Mouse (Mus musculus) bone marrow macrophage, adult 2 months (primary cell): ENCODE data around the gene Tbc1d17. TPM values are rescaled to one million over a fixed set of nuclear protein-coding genes. Genes with fewer than 3 reads are reported as not detected.

Experiments
- H3K27ac ChIP-seq: 2 replicates; pipeline ENCODE4 v1.5.1; 2012; ENCODE audit warnings: low read depth, low read length; ENCODE audit not compliant: insufficient read depth
- H3K4me1 ChIP-seq: 2 replicates; pipeline ENCODE4 v1.6.1; 2012; ENCODE audit warnings: low read length; ENCODE audit not compliant: control insufficient read depth, insufficient read depth
- H3K4me3 ChIP-seq: 2 replicates; pipeline ENCODE4 v1.5.1; 2012; ENCODE audit warnings: mild to moderate bottlenecking, low read length, moderate library complexity; ENCODE audit not compliant: insufficient read depth
- CTCF ChIP-seq: IDR thresholded peaks from 2 replicates; pipeline ENCODE4 v1.5.1; 2012; ENCODE audit warnings: low read depth, mild to moderate bottlenecking, low read length, moderate library complexity
- POLR2A ChIP-seq: IDR thresholded peaks from 2 replicates; pipeline ENCODE4 v1.6.1; 2012; ENCODE audit warnings: mild to moderate bottlenecking, low read depth, low read length, borderline replicate concordance
- polyA plus RNA-seq: library from polyadenylated mRNA; stranded (reverse); fragments of >200 nt; gene quantifications from 2 replicates; pipeline ENCODE4 v1.2.4, GENCODE M21; 2012; ENCODE audit not compliant: missing spikeins, insufficient read depth, insufficient read length

The Tbc1d17 gene
- polyA plus RNA-seq, 1 experiment, result 76.1 TPM

GRCm38 (mm10) chr7:44810819-44811557 is 37.9 kb downstream of the Tbc1d17 start:
- Histone ChIP-seq H3K27ac (no peak overlapping the region), H3K4me3 (no peak overlapping the region), H3K4me1 (peaks cover 12% of the 10 kb centered on the region)
- TF ChIP-seq POLR2A, result no peak
- TF ChIP-seq CTCF, result no peak

GRCm38 (mm10) chr7:44810365-44810764 is 38.5 kb downstream of the Tbc1d17 start:
- Histone ChIP-seq H3K4me3 (no peak overlapping the region), H3K27ac (no peak overlapping the region), H3K4me1 (peaks cover 12% of the 10 kb centered on the region)
- TF ChIP-seq POLR2A (no peak), CTCF (no peak)

GRCm38 (mm10) chr7:44809466-44809865 is 39.4 kb downstream of the Tbc1d17 start:
- peaks cover 7% of the 10 kb centered on the region for H3K4me1 ChIP-seq
- H3K27ac ChIP-seq, result no peak overlapping the region
- TF ChIP-seq POLR2A (no peak), CTCF (no peak)
- no peak overlapping the region for H3K4me3 ChIP-seq

GRCm38 (mm10) chr7:44808927-44809326 is 40.0 kb downstream of the Tbc1d17 start:
- Histone ChIP-seq H3K4me3 (no peak overlapping the region), H3K27ac (no peak overlapping the region), H3K4me1 (peaks cover 1% of the 10 kb centered on the region; the same call in 1 of the 2 replicates)
- TF ChIP-seq CTCF (no peak), POLR2A (no peak)

- no peak for TF ChIP-seq POLR2A
- Histone ChIP-seq H3K27ac (peak overlapping the region; percentile 76), H3K4me1 (peaks cover 7% of the 10 kb centered on the region), H3K4me3 (no peak overlapping the region)
Measured at GRCm38 (mm10) chr7:44792781-44793180, 56.1 kb downstream of the Tbc1d17 start.

- Histone ChIP-seq H3K27ac (no peak overlapping the region), H3K4me1 (peaks cover 7% of the 10 kb centered on the region), H3K4me3 (no peak overlapping the region)
- TF ChIP-seq POLR2A, result no peak
- no peak for TF ChIP-seq CTCF
Measured at GRCm38 (mm10) chr7:44790066-44790465, 58.8 kb downstream of the Tbc1d17 start.

- H3K27ac ChIP-seq, result no peak overlapping the region
- H3K4me1 ChIP-seq, result peaks cover 7% of the 10 kb centered on the region
- H3K4me3 ChIP-seq, result no peak overlapping the region
- TF ChIP-seq POLR2A (no peak), CTCF (no peak)
Measured at GRCm38 (mm10) chr7:44789531-44789930, 59.3 kb downstream of the Tbc1d17 start.

Other genes starting within 250 kb of the Tbc1d17 start
- gene Myh14, start 178.2 kb downstream of the Tbc1d17 start, polyA plus RNA-seq, result not detected in 2 replicates
- not detected in 2 replicates for gene Izumo2, start 140.3 kb downstream of the Tbc1d17 start, polyA plus RNA-seq
- 39.8 and 42.0 TPM in 2 replicates for gene Vrk3, start 100.7 kb downstream of the Tbc1d17 start, polyA plus RNA-seq
- gene Zfp473, start 98.0 kb downstream of the Tbc1d17 start, polyA plus RNA-seq, result 0.71 and 0.81 TPM in 2 replicates
- gene Nup62, start 33.0 kb downstream of the Tbc1d17 start, polyA plus RNA-seq, result 30.8 and 36.7 TPM in 2 replicates
- gene Il4i1, start 32.7 kb downstream of the Tbc1d17 start, polyA plus RNA-seq, result 1.2 and 3.5 TPM in 2 replicates
- 28.4 and 32.8 TPM in 2 replicates for gene Atf5, start 32.4 kb downstream of the Tbc1d17 start, polyA plus RNA-seq
- 36.9 and 45.3 TPM in 2 replicates for gene Akt1s1, start 88 bp downstream of the Tbc1d17 start, polyA plus RNA-seq
- 31.2 and 48.7 TPM in 2 replicates for gene Pnkp, start 8.1 kb upstream of the Tbc1d17 start, polyA plus RNA-seq
- gene Ptov1, start 20.7 kb upstream of the Tbc1d17 start, polyA plus RNA-seq, result 90.1 and 105 TPM in 2 replicates
- 32.3 and 33.4 TPM in 2 replicates for gene Med25, start 43.6 kb upstream of the Tbc1d17 start, polyA plus RNA-seq
- 11.3 and 14.1 TPM in 2 replicates for gene Fuz, start 47.0 kb upstream of the Tbc1d17 start, polyA plus RNA-seq
- 42.3 and 56.7 TPM in 2 replicates for gene Ap2a1, start 80.4 kb upstream of the Tbc1d17 start, polyA plus RNA-seq
- not detected in 2 replicates for gene Tsks, start 94.1 kb upstream of the Tbc1d17 start, polyA plus RNA-seq
- gene Cpt1c, start 125.8 kb upstream of the Tbc1d17 start, polyA plus RNA-seq, result 0.99 and 2.3 TPM in 2 replicates
- gene Prmt1, start 137.5 kb upstream of the Tbc1d17 start, polyA plus RNA-seq, result 54.4 and 61.6 TPM in 2 replicates
- 91.0 and 94.7 TPM in 2 replicates for gene Irf3, start 148.6 kb upstream of the Tbc1d17 start, polyA plus RNA-seq
- 15.3 and 16.0 TPM in 2 replicates for gene Bcl2l12, start 149.6 kb upstream of the Tbc1d17 start, polyA plus RNA-seq
- gene Scaf1, start 167.3 kb upstream of the Tbc1d17 start, polyA plus RNA-seq, result 44.3 and 47.3 TPM in 2 replicates
- gene Rras, start 168.9 kb upstream of the Tbc1d17 start, polyA plus RNA-seq, result 119 and 123 TPM in 2 replicates
- gene Prr12, start 203.8 kb upstream of the Tbc1d17 start, polyA plus RNA-seq, result 19.3 and 22.5 TPM in 2 replicates
- 68.2 and 68.9 TPM in 2 replicates for gene Nosip, start 213.3 kb upstream of the Tbc1d17 start, polyA plus RNA-seq
- 22.9 and 23.6 TPM in 2 replicates for gene Prrg2, start 213.6 kb upstream of the Tbc1d17 start, polyA plus RNA-seq
- 3.1 and 4.6 TPM in 2 replicates for gene Rcn3, start 243.1 kb upstream of the Tbc1d17 start, polyA plus RNA-seq